Mouse (Mus musculus): ENCODE results near the gene Barhl1.

GRCm38 (mm10) chr2:28961024-28961585 lies 44.6 kb upstream of the Barhl1 start:
- TF ChIP-seq CTCF (IDR thresholded peaks at IDR 0.05; ENCODE audit: low read depth, low read length) (no peak), GATA1 (IDR thresholded peaks at IDR 0.05; ENCODE audit: borderline replicate concordance, low read length) (no peak), TAL1 (conservative IDR thresholded peaks at IDR 0.05; ENCODE audit: low read depth, low read length) (no peak), POLR2AphosphoS5 (IDR thresholded peaks at IDR 0.05; ENCODE audit: insufficient replicate concordance, low read depth, low read length) (no peak), GATA2 (IDR thresholded peaks at IDR 0.05; ENCODE audit: borderline replicate concordance, low read depth, low read length) (no peak)
